Mouse (Mus musculus): ENCODE measurements around the gene Slc9a8.

GRCm38 (mm10) chr2:167422150-167422470 lies 598 bp downstream of the Slc9a8 start:
- no peak for TF ChIP-seq GATA1 (IDR thresholded peaks at IDR 0.05; ENCODE audit: borderline replicate concordance, low read length)
- no peak for TF ChIP-seq FLI1 (IDR thresholded peaks at IDR 0.05; ENCODE audit: low read length)

All from megakaryocyte, embryonic 14.5 days (primary cell).